Mouse (Mus musculus): ENCODE measurements around the gene Pla2g7. TPM values are rescaled to one million over a fixed set of nuclear protein-coding genes. Genes with fewer than 3 reads are reported as not detected.
"Not testable (repeated sequence)": the region's sequence is repeated elsewhere in the genome, so short reads cannot be mapped to it uniquely, and the experiment has no call there.

The Pla2g7 gene
- total RNA-seq (2021) = 100 to 1,000 TPM in 1 of 2 experiments, 10 to 100 TPM in 1; 98.5 to 111 TPM

- DNase-seq (ENCODE audit: extremely low spot score in 1 of 2, low spot score in 1 of 2) = peak; percentile 41 to 56
These were observed at the start of gene Pla2g7 for GRCm38 (mm10) chr17:43567992-43568888. TSS of gene Pla2g7 (plus strand) at chr17:43568098.

DNA sequence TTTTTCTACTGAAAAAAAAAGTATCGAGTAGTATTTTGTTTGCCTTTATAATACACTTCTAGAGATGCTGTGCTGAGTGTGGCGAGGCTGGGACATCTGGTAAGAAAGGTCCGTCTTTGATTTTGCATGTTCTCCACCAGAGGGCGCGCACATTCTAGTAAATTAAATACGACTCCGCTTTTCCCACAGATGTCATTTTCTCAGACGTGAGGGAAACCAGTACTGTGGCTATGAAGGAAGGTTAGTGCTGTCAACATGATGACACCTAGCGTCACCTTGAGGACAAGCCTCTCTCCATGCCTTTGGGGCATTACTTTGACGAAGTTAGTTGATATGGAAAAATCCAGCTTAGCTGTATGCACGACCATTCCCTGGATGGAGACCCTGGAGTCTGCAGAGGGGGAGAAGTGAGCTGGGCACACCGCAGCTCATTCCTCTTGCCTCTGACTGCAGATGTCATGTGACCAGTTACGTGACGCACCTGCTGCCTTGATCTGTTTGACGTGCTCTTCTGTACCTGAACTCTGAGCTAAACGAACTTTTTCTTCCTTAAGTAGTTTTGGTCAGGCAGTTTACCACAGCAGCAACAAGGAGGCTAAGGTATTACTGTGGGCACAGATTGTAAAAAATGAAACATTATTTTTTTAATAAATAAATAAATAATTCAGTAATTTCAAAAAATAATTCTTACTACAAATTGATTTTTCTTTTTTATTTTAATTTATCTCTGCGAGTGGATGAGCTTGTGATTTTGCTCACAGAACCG, 49.1 kb upstream of the Pla2g7 start:
- DNase-seq (ENCODE audit: extremely low spot score in 1 of 2, low spot score in 1 of 2) = peak; percentile 48 to 83

- no peak for DNase-seq (ENCODE audit: extremely low spot score in 1 of 2, low spot score in 1 of 2)
These were observed 47.7 kb upstream of the Pla2g7 start for GRCm38 (mm10) chr17:43520166-43520565.

- peak in 1 of 2 experiments; percentile 6 for DNase-seq (ENCODE audit: extremely low spot score in 1 of 2, low spot score in 1 of 2)
These were observed 37.4 kb upstream of the Pla2g7 start for GRCm38 (mm10) chr17:43530507-43530906.

DNA sequence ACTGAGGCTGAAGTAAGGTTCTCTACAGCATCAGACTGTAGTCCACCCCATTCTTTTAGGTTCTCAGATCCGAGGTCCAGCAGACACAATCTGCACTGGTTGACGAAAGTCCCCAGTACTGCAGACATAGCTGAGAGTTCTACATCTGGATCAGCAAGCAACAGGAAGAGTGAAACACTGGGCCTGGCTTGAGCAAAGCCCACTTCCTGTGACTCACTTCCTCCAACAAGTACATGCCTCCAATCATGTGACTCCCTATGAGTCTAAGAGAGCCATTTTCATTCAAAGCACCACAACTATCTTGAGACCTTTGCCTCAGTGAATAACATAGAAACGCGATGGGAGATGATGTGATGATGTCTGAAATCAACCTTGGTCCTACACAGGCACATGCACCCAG, 36.7 kb upstream of the Pla2g7 start:
- no peak for DNase-seq (ENCODE audit: extremely low spot score in 1 of 2, low spot score in 1 of 2)

GRCm38 (mm10) chr17:43534362-43535222, 33.3 kb upstream of the Pla2g7 start:
- peak in 1 of 2 experiments; percentile 25 for DNase-seq (ENCODE audit: extremely low spot score in 1 of 2, low spot score in 1 of 2)

GRCm38 (mm10) chr17:43536841-43537240, 31.1 kb upstream of the Pla2g7 start:
- not testable (repeated sequence) for DNase-seq (ENCODE audit: extremely low spot score in 1 of 2, low spot score in 1 of 2)

- no peak for DNase-seq (ENCODE audit: extremely low spot score in 1 of 2, low spot score in 1 of 2)
These were observed 29.1 kb upstream of the Pla2g7 start for GRCm38 (mm10) chr17:43538767-43539166.

- DNase-seq (ENCODE audit: extremely low spot score in 1 of 2, low spot score in 1 of 2) = no peak
These were observed 24.4 kb upstream of the Pla2g7 start, which contains the start of gene Ankrd66 for GRCm38 (mm10) chr17:43543539-43543938. TSS of gene Ankrd66 (minus strand) at chr17:43543639.

- DNase-seq (ENCODE audit: extremely low spot score in 1 of 2, low spot score in 1 of 2) = no peak
These were observed 23.9 kb upstream of the Pla2g7 start for GRCm38 (mm10) chr17:43544040-43544439.

DNA sequence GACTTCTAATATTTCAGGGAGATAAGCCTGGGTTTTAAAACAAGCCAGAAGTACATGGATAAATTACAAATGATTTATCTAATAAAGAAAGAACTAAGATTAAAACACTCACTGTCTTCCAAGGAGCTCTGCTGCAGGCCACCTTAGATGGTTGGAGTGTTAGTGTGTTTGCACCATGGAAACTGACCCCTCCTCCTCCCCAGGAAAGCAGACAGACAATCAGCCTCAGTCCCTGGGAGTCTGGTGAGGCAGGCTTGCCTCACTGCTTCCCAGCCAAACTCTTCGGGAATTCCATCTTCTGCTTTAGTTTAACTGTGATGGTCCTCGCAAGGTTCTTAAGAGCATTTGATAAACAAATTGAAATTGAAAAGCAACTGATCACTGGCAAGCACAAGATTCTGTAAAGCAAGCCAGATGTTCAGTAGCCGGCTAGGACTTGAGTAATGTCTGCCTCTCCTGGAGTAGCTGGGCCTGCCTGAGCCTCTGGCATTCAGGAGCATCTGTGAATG, 16.7 kb upstream of the Pla2g7 start:
- no peak for DNase-seq (ENCODE audit: extremely low spot score in 1 of 2, low spot score in 1 of 2)

DNA sequence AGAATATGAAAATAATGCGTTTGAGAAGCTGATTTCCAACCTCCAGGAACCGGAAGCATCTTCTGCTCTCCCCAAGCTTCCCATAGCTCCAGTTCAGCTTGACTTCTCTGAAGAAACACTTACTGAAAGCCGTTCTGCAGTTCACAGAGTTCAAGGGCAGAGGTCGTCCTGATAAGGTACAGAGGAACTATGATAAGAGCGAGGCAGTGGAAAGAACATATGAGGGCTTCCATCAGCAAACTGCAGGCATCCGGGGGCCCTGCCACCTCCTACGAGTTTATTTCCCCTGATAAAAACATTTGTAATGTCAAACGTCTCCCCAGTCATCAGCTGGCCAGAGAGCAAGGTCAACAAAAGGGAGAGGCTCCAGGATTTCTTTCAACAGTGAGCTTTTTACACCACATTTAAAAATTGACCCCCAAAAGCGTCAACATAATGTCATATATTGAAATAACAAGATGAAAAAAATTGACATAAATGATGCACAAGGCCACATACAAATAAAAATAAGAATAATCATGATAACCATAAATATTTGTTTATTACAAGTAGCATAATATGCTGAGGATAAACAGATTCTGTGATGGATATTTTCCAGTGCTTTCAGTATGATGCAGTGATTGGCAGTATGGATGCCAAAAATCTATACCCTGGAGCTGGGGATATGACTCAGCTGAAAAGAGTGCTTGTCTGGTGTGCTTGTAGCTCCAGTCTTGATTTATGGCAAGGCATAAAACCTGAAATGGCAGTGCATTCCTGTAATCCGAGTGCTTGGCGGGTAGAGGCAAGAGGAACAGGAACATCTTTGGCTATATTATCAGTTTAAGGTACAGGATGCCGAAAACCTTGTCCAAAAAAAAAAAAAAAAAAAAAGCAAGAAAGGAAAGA, 13.1 kb upstream of the Pla2g7 start:
- DNase-seq (ENCODE audit: extremely low spot score in 1 of 2, low spot score in 1 of 2) = no peak

DNA sequence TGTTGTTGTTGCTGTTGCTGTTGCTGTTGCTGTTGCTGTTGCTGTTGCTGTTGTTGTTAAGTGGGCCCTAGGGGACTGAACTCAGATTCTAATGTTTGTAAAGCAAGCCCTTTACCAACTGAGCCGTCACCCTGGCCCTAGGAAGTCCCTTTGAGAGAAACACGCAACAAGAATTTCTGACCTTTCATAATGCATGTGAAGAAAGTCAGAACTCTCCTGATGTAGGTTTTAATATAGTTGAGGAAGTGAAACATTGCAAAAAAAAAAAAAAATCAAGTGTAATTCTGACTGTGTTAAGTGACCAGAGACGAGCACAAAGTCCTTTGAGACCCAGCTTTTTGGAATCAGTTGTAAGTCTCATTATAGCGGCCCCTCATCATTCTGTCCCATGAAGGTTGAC, 10.8 kb upstream of the Pla2g7 start:
- DNase-seq (ENCODE audit: extremely low spot score in 1 of 2, low spot score in 1 of 2) = no peak

GRCm38 (mm10) chr17:43557541-43558090, 10.3 kb upstream of the Pla2g7 start:
- peak; percentile 15 to 23 for DNase-seq (ENCODE audit: extremely low spot score in 1 of 2, low spot score in 1 of 2)

- DNase-seq (ENCODE audit: extremely low spot score in 1 of 2, low spot score in 1 of 2) = no peak
These were observed 9.2 kb upstream of the Pla2g7 start for GRCm38 (mm10) chr17:43558678-43559077.

- no peak for DNase-seq (ENCODE audit: extremely low spot score in 1 of 2, low spot score in 1 of 2)
These were observed 4.5 kb upstream of the Pla2g7 start for GRCm38 (mm10) chr17:43563192-43563987.

GRCm38 (mm10) chr17:43567593-43567991, 306 bp upstream of the Pla2g7 start:
- DNase-seq (ENCODE audit: extremely low spot score in 1 of 2, low spot score in 1 of 2) = no peak

- no peak for DNase-seq (ENCODE audit: extremely low spot score in 1 of 2, low spot score in 1 of 2)
These were observed 1.4 kb downstream of the Pla2g7 start for GRCm38 (mm10) chr17:43569287-43569686.

Measured in layer of hippocampus, postnatal 25 days (tissue).